Mouse (Mus musculus): ENCODE data around the gene Zfp30.

The Zfp30 gene

GRCm38 (mm10) chr7:29829804-29830203 is 46.0 kb downstream of the Zfp30 start:
- no peak for DNase-seq (ENCODE audit: low spot score)

- no peak for DNase-seq (ENCODE audit: low spot score)
Measured at GRCm38 (mm10) chr7:29836816-29837215, 53.0 kb downstream of the Zfp30 start.

GRCm38 (mm10) chr7:29839256-29839655 is 55.5 kb downstream of the Zfp30 start:
- DNase-seq (ENCODE audit: low spot score): no peak

- no peak for DNase-seq (ENCODE audit: low spot score)
Measured at GRCm38 (mm10) chr7:29842105-29842504, 58.3 kb downstream of the Zfp30 start.
